Mouse (Mus musculus) MEL (cell line): ENCODE measurements at regions not wholly inside any gene's neighbourhood (a gene's known extent, or its start where the extent isn't known, plus 50 kb on each side); places are given as distances from the start of the nearest gene placed in this dataset.
A peak's percentile ranks its signal among the peaks of the same experiment; 100 is the strongest.

Source experiments
- CTCF ChIP-seq, 3 experiments: IDR thresholded peaks in 2 of 3; conservative IDR thresholded peaks in 1 of 3; 2 replicates each; pipeline ENCODE4 v1.5.1; 2011 to 2012; ENCODE audit warnings: low read length in 3 of 3, low read depth in 2 of 3, mild to moderate bottlenecking in 2 of 3, improper control_type of control experiment in 1 of 3, inconsistent platforms in 1 of 3, mixed read lengths in 1 of 3, moderate library complexity in 1 of 3; ENCODE audit not compliant: control insufficient read depth in 1 of 3, insufficient read depth in 1 of 3, poor library complexity in 1 of 3, severe bottlenecking in 1 of 3
- MAFK ChIP-seq: IDR thresholded peaks from 2 replicates; pipeline ENCODE4 v1.6.1; 2011; ENCODE audit warnings: low read depth, mild to moderate bottlenecking, low read length, improper control_type of control experiment, borderline replicate concordance
- MYB ChIP-seq: IDR thresholded peaks from 2 replicates; pipeline ENCODE4 v1.6.1; 2011; ENCODE audit warnings: mild to moderate bottlenecking, low read depth, low read length, improper control_type of control experiment
- NELFE ChIP-seq: IDR thresholded peaks from 2 replicates; pipeline ENCODE4 v1.6.1; 2011; ENCODE audit warnings: low read depth, low read length, improper control_type of control experiment
- POLR2A ChIP-seq, 2 experiments: IDR thresholded peaks; 2 replicates each; pipeline ENCODE4 v1.6.1; 2011 to 2012; ENCODE audit warnings: low read length in 2 of 2, mild to moderate bottlenecking in 2 of 2, control low read depth in 1 of 2, improper control_type of control experiment in 1 of 2, low read depth in 1 of 2, moderate library complexity in 1 of 2; ENCODE audit not compliant: control insufficient read depth in 1 of 2, insufficient read depth in 1 of 2, poor library complexity in 1 of 2
- TAL1 ChIP-seq: IDR thresholded peaks from 2 replicates; pipeline ENCODE4 v1.6.1; 2012; ENCODE audit warnings: mild to moderate bottlenecking, inconsistent platforms, low read length, moderate library complexity, mixed read lengths
- ZNF384 ChIP-seq: IDR thresholded peaks from 2 replicates; pipeline ENCODE4 v1.6.1; 2012; ENCODE audit warnings: low read depth, mild to moderate bottlenecking, inconsistent platforms, low read length, improper control_type of control experiment

- TF ChIP-seq POLR2A (IDR thresholded peaks at IDR 0.05; ENCODE audit: control insufficient read depth in 1 of 2, insufficient read depth in 1 of 2, low read depth in 1 of 2, low read length in 2 of 2, poor library complexity in 1 of 2) (no peak), MYB (no peak), TAL1 (no peak), ZNF384 (no peak), CTCF (IDR thresholded peaks at IDR 0.05 in 2 of 3, conservative IDR thresholded peaks at IDR 0.05 in 1 of 3; ENCODE audit: control insufficient read depth in 1 of 3, insufficient read depth in 1 of 3, low read depth in 2 of 3, low read length in 3 of 3, poor library complexity in 1 of 3, severe bottlenecking in 1 of 3) (peak; percentile 52 to 82 (median 65)), MAFK (no peak), NELFE (no peak)
Measured at GRCm38 (mm10) chr2:133113642-133114041, 167.9 kb upstream of the Fermt1 start.
